Mouse (Mus musculus) small intestine, adult 2 months (tissue): ENCODE measurements around the gene Sept14. TPM values are rescaled to one million over a fixed set of nuclear protein-coding genes. Genes with fewer than 3 reads are reported as not detected.
"Not testable (repeated sequence)": the region's sequence is repeated elsewhere in the genome, so short reads cannot be mapped to it uniquely, and the experiment has no call there.

Experiments
- H3K27ac ChIP-seq: fragments of 200-500 bp; 2 replicates; pipeline ENCODE4 v1.5.1; 2012; ENCODE audit warnings: low read depth, low read length, control low read depth, inconsistent platforms; ENCODE audit not compliant: insufficient read depth
- H3K27me3 ChIP-seq: fragments of 200-500 bp; 2 replicates; pipeline ENCODE4 v1.6.1; 2012; ENCODE audit warnings: mild to moderate bottlenecking, moderate library complexity, low read length, inconsistent platforms; ENCODE audit not compliant: control insufficient read depth, insufficient read depth
- H3K36me3 ChIP-seq: fragments of 200-500 bp; 2 replicates; pipeline ENCODE4 v1.6.1; 2012; ENCODE audit warnings: mild to moderate bottlenecking, low read length, control low read depth, inconsistent platforms; ENCODE audit not compliant: control insufficient read depth, insufficient read depth
- H3K4me1 ChIP-seq: fragments of 200-500 bp; 2 replicates; pipeline ENCODE4 v1.6.1; 2012; ENCODE audit warnings: low read length, inconsistent platforms, mixed read lengths; ENCODE audit not compliant: control insufficient read depth, insufficient read depth, insufficient read length
- H3K4me3 ChIP-seq: fragments of 200-500 bp; 2 replicates; pipeline ENCODE4 v1.5.1; 2012; ENCODE audit warnings: low read depth, mild to moderate bottlenecking, control low read depth, inconsistent platforms, low read length, moderate library complexity
- CTCF ChIP-seq: fragments of 200-500 bp; IDR thresholded peaks from 2 replicates; pipeline ENCODE4 v1.5.1; 2012; ENCODE audit warnings: low read depth, mild to moderate bottlenecking, control low read depth, inconsistent platforms, low read length, moderate library complexity, mixed read lengths; ENCODE audit not compliant: insufficient replicate concordance, insufficient read length; ENCODE audit errors: extremely low read depth
- POLR2A ChIP-seq: fragments of 200-500 bp; IDR thresholded peaks from 2 replicates; pipeline ENCODE4 v1.6.1; 2012; ENCODE audit warnings: low read depth, mild to moderate bottlenecking, control low read depth, inconsistent platforms, low read length, moderate library complexity
- WGBS: fragments of 180-500 bp; shearing (Covaris S2); methylation state at CpG from one replicate; pipeline ENCODE4 v1.1.7; 2018; 5-methylcytosine and 5-hydroxymethylcytosine counted together
- polyA plus RNA-seq: library from polyadenylated mRNA; depleted of rRNA; stranded (reverse); fragments of >200 nt; gene quantifications from 2 replicates; pipeline ENCODE4 v1.2.3, GENCODE M21; 2012

The Sept14 gene
- polyA plus RNA-seq, 1 experiment, result not detected

DNA sequence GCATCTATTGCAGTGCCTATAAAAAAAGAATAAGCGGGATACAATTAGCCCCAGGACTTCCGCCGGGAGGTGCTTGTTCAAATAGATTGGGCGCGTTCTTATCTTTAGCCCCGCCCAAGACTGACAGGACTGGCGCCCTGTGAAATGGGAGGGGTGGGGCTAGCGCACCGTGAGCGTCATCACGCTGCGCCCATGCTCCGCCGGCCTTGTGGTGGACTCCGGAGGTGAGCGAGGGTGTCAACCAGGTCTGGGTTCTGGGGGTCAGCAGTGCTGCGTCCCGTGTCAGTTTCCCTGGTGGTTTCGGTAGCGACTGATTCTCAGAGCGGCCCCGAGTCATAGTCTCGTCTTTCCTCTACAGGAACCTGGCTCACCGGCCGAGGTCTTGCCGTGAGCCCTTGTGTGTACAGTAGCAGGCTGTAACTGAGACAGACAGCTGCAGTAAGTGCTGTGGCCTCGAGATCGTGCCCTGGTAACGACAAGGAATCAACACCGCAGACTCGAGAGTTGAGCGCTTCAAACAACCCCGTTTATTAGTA, 7.1 kb upstream of the Sept14 start, which contains the start of gene Mrps17:
TSS of gene Mrps17 (plus strand) at position 172 of the 536 bp plus-strand sequence.
- H3K27me3 ChIP-seq, result no peaks in the 10 kb centered on the region
- peaks cover 9% of the 10 kb centered on the region for H3K36me3 ChIP-seq
- peak within 1 kb of the TSS; percentile 17; the same call in 1 of the 2 replicates for H3K27ac ChIP-seq
- WGBS, result under 1% methylated on average over 33 of the region's 33 CpGs
- H3K4me3 ChIP-seq, result peak within 1 kb of the TSS; percentile 98
- no peak for TF ChIP-seq CTCF
- TF ChIP-seq POLR2A, result peak; percentile 62
- no peaks in the 10 kb centered on the region for H3K4me1 ChIP-seq

DNA sequence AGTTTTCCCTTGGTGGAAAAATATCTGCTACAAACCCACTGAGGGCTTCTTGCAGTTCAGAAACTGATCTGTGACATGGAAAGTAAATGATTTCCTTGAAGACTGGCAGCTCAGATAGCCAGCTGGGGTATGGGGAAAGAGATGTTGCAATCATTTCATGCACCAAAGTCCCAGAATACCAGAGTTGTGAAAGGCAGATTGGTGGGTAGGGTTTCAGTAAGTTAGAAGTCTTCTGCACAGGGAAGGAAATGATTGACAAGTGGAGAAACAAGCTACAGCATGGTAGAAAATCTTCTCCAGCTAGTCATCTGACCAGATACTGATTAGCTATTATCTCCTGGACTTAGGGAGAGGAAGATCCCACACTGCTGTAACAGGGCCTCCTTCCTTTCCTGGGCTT, 4.9 kb downstream of the Sept14 start:
- H3K4me1 ChIP-seq, result no peaks in the 10 kb centered on the region
- no peak overlapping the region for H3K4me3 ChIP-seq
- no peak overlapping the region for H3K27ac ChIP-seq
- TF ChIP-seq POLR2A (no peak), CTCF (no peak)
- 0 out of 2 replicates have a peak, but pooled peaks cover 4% of the 10 kb centered on the region for H3K27me3 ChIP-seq
- H3K36me3 ChIP-seq, result no peaks in the 10 kb centered on the region

DNA sequence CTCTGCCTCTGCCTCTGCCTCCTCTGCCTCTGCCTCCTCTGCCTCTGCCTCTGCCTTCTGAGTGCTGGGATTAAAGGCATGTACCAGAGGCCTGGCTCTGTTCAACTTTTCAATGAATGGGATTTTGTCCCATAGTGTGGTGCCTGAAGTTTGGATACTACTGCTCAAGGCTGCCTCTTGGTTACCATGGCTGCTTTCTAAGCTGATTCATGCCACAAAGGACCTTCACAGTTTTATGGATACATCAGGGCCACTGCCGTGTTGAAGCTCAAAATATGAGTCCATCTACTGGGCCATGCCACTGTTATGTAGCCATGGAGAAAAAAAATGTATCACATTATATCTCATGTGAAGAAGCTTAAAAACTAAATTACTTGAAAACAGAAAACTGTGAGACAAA, 6.6 kb downstream of the Sept14 start:
- no peaks in the 10 kb centered on the region for H3K36me3 ChIP-seq
- H3K4me3 ChIP-seq, result no peak overlapping the region
- H3K4me1 ChIP-seq, result no peaks in the 10 kb centered on the region
- TF ChIP-seq POLR2A (no peak), CTCF (no peak)
- 0 out of 2 replicates have a peak, but pooled peaks cover 2% of the 10 kb centered on the region for H3K27me3 ChIP-seq
- WGBS, result 69% methylated on average over 1 of the region's 1 CpGs
- H3K27ac ChIP-seq, result no peak overlapping the region

DNA sequence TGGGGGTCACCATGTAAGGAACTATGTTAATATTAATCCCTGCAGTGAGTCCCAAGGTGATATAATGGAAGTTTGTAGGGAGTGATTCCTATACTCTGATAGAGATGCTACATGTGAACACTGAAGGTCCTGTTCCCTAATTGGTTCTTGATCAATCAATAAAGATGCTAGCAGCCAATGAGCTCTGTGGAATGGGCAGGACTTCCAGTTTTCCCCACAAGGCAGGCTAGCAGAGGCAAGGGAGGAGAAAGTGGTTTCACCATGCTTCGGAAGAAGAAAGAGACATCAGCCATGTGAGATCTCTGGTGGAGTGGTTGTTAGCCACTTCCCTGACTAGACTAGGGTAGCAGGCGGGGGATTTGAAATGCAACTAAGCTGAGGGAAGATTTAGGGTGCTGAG, 7.8 kb downstream of the Sept14 start:
- Histone ChIP-seq H3K36me3 (no peaks in the 10 kb centered on the region), H3K4me1 (no peaks in the 10 kb centered on the region), H3K27me3 (0 out of 2 replicates have a peak, but pooled peaks cover 2% of the 10 kb centered on the region), H3K27ac (no peak overlapping the region), H3K4me3 (no peak overlapping the region)
- WGBS, result 43% methylated on average over 2 of the region's 2 CpGs
- no peak for TF ChIP-seq CTCF

DNA sequence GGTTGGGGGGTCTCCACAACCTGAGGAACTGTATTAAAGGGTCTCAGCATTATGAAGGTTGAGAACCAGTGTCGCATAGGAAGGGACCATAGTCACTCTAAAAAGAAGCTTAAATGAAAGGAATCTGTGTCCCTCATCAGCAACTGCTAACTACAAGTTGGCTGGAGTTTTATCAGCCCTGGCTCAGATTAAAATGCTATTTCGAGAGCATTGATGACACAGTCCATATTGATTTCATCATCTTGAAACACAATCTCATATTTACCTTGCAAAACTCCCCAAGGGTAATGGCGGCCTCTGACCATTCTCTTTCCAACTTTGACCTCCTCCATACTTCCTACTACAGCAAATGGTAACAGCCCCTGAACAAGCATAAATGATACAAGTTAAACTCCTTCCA, 17.8 kb downstream of the Sept14 start:
- Histone ChIP-seq H3K4me1 (no peaks in the 10 kb centered on the region), H3K27me3 (no peaks in the 10 kb centered on the region), H3K27ac (no peak overlapping the region), H3K36me3 (no peaks in the 10 kb centered on the region), H3K4me3 (no peak overlapping the region)
- 54% methylated on average over 3 of the region's 3 CpGs for WGBS
- TF ChIP-seq POLR2A, result no peak
- no peak for TF ChIP-seq CTCF

DNA sequence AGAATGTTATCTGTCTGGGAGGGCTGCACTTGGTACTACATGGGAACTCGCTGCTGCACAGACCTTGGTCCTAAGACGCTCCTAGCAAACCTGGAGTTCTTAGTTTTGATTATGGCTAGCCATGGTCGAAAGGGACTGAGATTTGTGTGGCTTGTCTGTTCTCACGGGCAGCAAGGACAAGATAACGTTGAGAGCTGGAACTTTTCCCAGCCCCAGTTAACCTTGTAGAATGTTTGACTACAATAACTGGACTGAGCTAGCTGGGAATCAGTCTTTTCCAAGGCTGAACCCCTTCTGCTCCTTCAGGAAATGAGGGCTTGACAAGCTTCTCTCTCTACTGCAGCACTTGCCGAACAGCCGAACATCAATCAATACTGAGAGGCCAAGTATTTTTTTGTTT, 20.7 kb downstream of the Sept14 start:
- Histone ChIP-seq H3K4me1 (no peaks in the 10 kb centered on the region), H3K27ac (no peak overlapping the region), H3K27me3 (no peaks in the 10 kb centered on the region), H3K36me3 (no peaks in the 10 kb centered on the region), H3K4me3 (no peak overlapping the region)
- TF ChIP-seq POLR2A, result no peak
- 69% methylated on average over 7 of the region's 7 CpGs for WGBS

DNA sequence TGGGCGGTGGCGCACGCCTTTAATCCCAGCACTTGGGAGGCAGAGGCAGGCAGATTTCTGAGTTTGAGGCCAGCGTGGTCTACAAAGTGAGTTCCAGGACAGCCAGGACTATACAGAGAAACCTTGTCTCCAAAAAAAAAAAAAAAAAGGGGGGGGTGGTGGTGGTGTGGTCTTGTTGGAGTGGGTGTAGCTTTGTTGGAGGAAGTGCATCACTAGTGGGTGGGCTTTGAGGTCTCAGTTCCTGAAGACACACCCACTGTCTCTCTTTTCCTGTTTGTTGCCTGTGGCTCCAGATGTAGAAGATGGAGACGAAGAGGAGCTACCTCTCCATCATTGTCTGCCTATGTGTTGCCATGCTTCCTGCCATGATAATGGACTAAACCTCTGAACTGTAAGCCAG, 23.2 kb downstream of the Sept14 start:
- WGBS, result 91% methylated on average over 5 of the region's 5 CpGs
- not testable (repeated sequence) for H3K4me3 ChIP-seq, H3K4me1 ChIP-seq, H3K27me3 ChIP-seq, H3K36me3 ChIP-seq, H3K27ac ChIP-seq

DNA sequence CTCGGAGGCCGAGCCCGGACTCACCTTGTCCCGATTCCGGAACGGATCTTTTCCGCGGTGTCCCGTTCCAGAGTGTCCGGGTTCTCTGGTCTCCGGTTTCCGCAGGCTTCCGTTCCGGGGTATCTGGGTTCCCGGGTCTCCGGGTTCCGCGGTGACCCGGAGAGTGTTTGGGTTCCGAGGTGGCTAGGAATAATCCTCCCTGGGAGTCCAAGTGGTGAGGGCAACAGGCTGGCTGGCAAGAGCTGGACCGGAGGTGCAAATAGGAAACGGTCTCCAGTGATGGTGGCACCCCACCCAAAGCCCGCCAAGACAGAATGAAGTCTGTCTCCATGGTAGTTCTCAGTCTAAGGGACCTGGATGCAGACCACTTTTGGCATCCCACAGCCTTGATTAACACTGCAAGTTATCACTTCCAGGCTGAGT, 38.3 kb downstream of the Sept14 start, which contains the start of gene Zfp11:
TSS of gene Zfp11 (minus strand) at position 64 of the 423 bp plus-strand sequence.
- no peak within 1 kb of the TSS for H3K27ac ChIP-seq
- TF ChIP-seq CTCF (no peak), POLR2A (peak; percentile 55; the same call in 1 of the 2 replicates)
- WGBS, result 2% methylated on average over 23 of the region's 23 CpGs
- no peaks in the 10 kb centered on the region for H3K27me3 ChIP-seq
- no peaks in the 10 kb centered on the region for H3K36me3 ChIP-seq
- peaks cover 3% of the 10 kb centered on the region; the same call in 1 of the 2 replicates for H3K4me1 ChIP-seq
- peak within 1 kb of the TSS; percentile 100 for H3K4me3 ChIP-seq
